Mouse (Mus musculus) liver, embryonic 13.5 days (tissue): ENCODE measurements around the gene Rcan1. TPM values are rescaled to one million over a fixed set of nuclear protein-coding genes. Genes with fewer than 3 reads are reported as not detected.
A peak's percentile ranks its signal among the peaks of the same experiment; 100 is the strongest.
"Not testable (repeated sequence)": the region's sequence is repeated elsewhere in the genome, so short reads cannot be mapped to it uniquely, and the experiment has no call there.

ENCODE experiments used
- ATAC-seq: fragments of 200-750 bp; cut with Nextera tagmentation; 2 replicates; pipeline ENCODE4 v1.8.0; 2017; ENCODE audit warnings: low read depth, mild to moderate bottlenecking, moderate number of reproducible peaks, moderate library complexity
- DNase-seq: peaks from one replicate; pipeline ENCODE4 v3.0.0; 2022
- H3K27ac ChIP-seq: fragments of 300-500 bp; sonication (generic); 2 replicates; pipeline ENCODE4 v1.5.1; 2015; ENCODE audit warnings: moderate library complexity, mild to moderate bottlenecking, inconsistent platforms
- H3K27me3 ChIP-seq: fragments of 300-500 bp; sonication (generic); 2 replicates; pipeline ENCODE4 v1.6.1; 2015; ENCODE audit warnings: mild to moderate bottlenecking, inconsistent platforms
- H3K36me3 ChIP-seq: fragments of 300-500 bp; sonication (generic); 2 replicates; pipeline ENCODE4 v1.6.1; 2015; ENCODE audit warnings: mild to moderate bottlenecking, inconsistent platforms
- H3K4me1 ChIP-seq: fragments of 300-500 bp; sonication (generic); replicated peaks from 2 replicates; pipeline ENCODE4 v1.6.1; 2015; ENCODE audit warnings: inconsistent platforms
- H3K4me2 ChIP-seq: fragments of 300-500 bp; sonication (generic); 2 replicates; pipeline ENCODE4 v1.6.1; 2015; ENCODE audit warnings: inconsistent platforms, mild to moderate bottlenecking, moderate library complexity
- H3K4me3 ChIP-seq: fragments of 300-500 bp; sonication (generic); replicated peaks from 2 replicates; pipeline ENCODE4 v1.5.1; 2015; ENCODE audit warnings: mild to moderate bottlenecking, inconsistent platforms
- H3K9ac ChIP-seq: fragments of 300-500 bp; sonication (generic); 2 replicates; pipeline ENCODE4 v1.6.1; 2015; ENCODE audit warnings: mild to moderate bottlenecking, inconsistent platforms
- H3K9me3 ChIP-seq: fragments of 300-500 bp; sonication (generic); replicated peaks from 2 replicates; pipeline ENCODE4 v1.6.1; 2016; ENCODE audit warnings: inconsistent platforms
- WGBS: fragments of 180-500 bp; shearing (Covaris S2); methylation state at CpG from one replicate; pipeline ENCODE4 v1.1.7; 2015; ENCODE audit not compliant: insufficient replicate concordance; 5-methylcytosine and 5-hydroxymethylcytosine counted together
- polyA plus RNA-seq: library from polyadenylated mRNA; unstranded; fragments of >200 nt; fragmentation: Nextera tagmentation; extraction: Ambion mirVana; gene quantifications from 2 replicates; pipeline ENCODE4 v1.2.1, GENCODE M21; 2015

Rcan1 gene
- 9.4 and 11.4 TPM in 2 replicates for polyA plus RNA-seq

DNA sequence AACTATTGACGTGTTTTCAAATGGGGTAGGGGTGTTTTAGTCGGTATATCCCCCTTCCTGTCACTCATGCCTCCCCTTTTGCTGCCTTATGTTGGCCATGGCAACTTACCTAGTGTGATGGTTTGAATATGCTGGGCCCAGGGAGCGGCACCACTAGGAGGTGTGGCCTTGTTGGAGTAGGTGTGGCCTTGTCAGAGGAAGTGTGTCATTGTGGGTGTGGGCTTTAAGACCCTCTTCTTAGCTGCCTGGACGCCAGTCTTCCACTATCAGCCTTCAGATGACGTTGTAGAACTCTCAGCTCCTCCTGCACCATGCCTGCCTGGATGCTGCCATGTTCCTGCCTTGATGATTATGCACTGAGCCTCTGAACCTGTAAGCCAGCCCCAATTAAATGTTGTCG is at the start of gene Rcan1:
TSS of gene Rcan1 (minus strand) at position 162 of the 400 bp plus-strand sequence.
- H3K27ac ChIP-seq: no peak within 1 kb of the TSS
- no peaks in the 10 kb centered on the region for H3K27me3 ChIP-seq
- H3K9ac ChIP-seq: no peak within 1 kb of the TSS
- H3K9me3 ChIP-seq: 0 out of 2 replicates have a peak, but pooled peaks cover 3% of the 10 kb centered on the region
- 52% methylated on average over 6 of the region's 6 CpGs for WGBS
- H3K36me3 ChIP-seq: no peaks in the 10 kb centered on the region
- H3K4me1 ChIP-seq: peaks cover 14% of the 10 kb centered on the region
- no peak within 1 kb of the TSS for H3K4me2 ChIP-seq
- ATAC-seq: no peak
- DNase-seq: no peak
- H3K4me3 ChIP-seq: no peak within 1 kb of the TSS

GRCm38 (mm10) chr16:92519820-92520492 is 49.3 kb upstream of the Rcan1 start:
- Histone ChIP-seq H3K4me2 (no peak overlapping the region), H3K9me3 (no peaks in the 10 kb centered on the region), H3K4me1 (no peaks in the 10 kb centered on the region; the same call in 1 of the 2 replicates), H3K4me3 (no peak overlapping the region), H3K27me3 (peaks cover 6% of the 10 kb centered on the region; the same call in 1 of the 2 replicates), H3K9ac (no peak overlapping the region), H3K27ac (no peak overlapping the region), H3K36me3 (no peaks in the 10 kb centered on the region)
- DNase-seq: no peak
- 29% methylated on average over 13 of the region's 13 CpGs for WGBS
- no peak for ATAC-seq

DNA sequence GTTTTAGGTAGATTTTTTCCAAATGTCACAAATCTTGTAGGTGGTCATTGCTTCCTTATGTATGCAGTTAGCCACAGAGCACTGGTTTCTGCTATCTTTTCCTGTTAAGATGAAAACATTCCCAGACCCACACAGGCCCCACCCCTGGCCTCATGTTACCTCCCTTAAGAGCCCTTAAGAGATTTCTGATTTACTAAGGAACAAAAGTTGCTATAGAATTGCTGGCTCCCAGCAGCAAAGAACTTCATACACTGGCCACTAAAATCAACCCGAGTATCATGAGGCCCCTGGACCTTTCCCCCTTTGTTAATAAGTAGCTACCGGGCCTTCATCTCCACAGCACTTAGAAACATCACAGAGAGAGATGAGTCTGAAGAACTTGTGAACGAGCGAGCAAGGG is 48.1 kb upstream of the Rcan1 start:
- Histone ChIP-seq H3K4me2 (no peak overlapping the region), H3K9ac (no peak overlapping the region)
- DNase-seq: no peak

GRCm38 (mm10) chr16:92516139-92516538 is 45.5 kb upstream of the Rcan1 start:
- ATAC-seq (no peak), DNase-seq (no peak)
- Histone ChIP-seq H3K9ac (no peak overlapping the region), H3K4me3 (no peak overlapping the region), H3K4me1 (no peaks in the 10 kb centered on the region; the same call in 1 of the 2 replicates), H3K27ac (no peak overlapping the region), H3K36me3 (no peaks in the 10 kb centered on the region), H3K27me3 (peaks cover 11% of the 10 kb centered on the region; the same call in 1 of the 2 replicates), H3K4me2 (no peak overlapping the region), H3K9me3 (no peaks in the 10 kb centered on the region)
- WGBS: 73% methylated on average over 9 of the region's 9 CpGs

More for the DNA sequence above, 48.1 kb upstream of the Rcan1 start:
- Histone ChIP-seq H3K27ac (no peak overlapping the region), H3K4me1 (no peaks in the 10 kb centered on the region; the same call in 1 of the 2 replicates), H3K9me3 (no peaks in the 10 kb centered on the region), H3K36me3 (no peaks in the 10 kb centered on the region), H3K4me3 (no peak overlapping the region), H3K27me3 (peaks cover 5% of the 10 kb centered on the region; the same call in 1 of the 2 replicates)
- WGBS: 60% methylated on average over 4 of the region's 4 CpGs
- no peak for ATAC-seq

DNA sequence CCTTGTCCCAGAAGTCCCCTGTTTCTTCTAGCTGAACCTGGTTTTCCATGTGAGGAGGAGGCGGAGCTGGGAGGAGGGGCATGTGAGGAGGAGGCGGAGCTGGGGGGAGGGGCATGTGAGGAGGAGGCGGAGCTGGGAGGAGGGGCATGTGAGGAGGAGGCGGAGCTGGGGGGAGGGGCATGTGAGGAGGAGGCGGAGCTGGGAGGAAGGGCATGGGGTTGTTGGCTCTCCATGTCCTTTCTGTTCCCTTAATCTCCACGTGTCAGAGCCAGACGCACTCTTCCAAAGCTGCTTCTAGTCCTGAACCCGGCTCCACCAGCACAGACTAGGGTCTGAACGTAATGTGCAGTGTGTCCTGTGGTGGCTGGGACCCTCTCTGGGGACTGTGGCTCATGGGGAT is 44.2 kb upstream of the Rcan1 start:
- not testable (repeated sequence) for H3K36me3 ChIP-seq, DNase-seq, H3K9ac ChIP-seq, H3K4me1 ChIP-seq, H3K4me2 ChIP-seq, ATAC-seq, H3K27ac ChIP-seq, H3K9me3 ChIP-seq, H3K4me3 ChIP-seq
- peaks cover 11% of the 10 kb centered on the region; the same call in 1 of the 2 replicates for H3K27me3 ChIP-seq
- WGBS: 55% methylated on average over 7 of the region's 9 CpGs

DNA sequence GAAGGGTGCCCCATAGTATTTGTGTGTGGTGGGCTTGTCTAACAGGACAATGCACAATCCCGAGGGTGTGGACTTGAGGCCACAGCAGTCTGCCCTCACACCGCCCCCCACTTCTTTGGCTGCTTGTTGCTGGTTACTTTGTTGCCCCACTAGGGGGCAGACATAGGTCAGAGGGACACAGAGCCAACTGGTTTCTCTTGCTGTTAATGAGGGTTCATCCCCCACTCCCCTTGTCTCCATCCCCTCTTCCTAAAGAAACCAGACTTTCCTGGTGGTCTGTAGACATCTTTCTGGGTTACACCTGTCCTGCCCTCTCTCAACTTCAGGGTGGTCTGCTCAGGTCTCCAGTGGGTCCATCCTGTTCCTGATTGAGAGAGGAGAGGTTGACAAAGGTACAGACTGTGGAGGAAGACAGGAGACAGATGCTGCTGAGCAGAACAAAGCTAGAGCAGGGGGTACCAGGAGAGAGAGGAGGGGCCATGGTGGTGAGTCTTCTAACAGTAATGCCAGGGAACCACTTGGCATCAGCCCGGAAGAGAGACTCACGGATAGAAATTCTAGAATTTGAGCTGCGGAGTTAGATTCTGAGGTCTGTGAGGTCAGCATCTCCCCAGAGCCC is 41.2 kb upstream of the Rcan1 start:
- Histone ChIP-seq H3K4me1 (no peaks in the 10 kb centered on the region), H3K4me3 (no peak overlapping the region), H3K27me3 (peaks cover 21% of the 10 kb centered on the region), H3K27ac (no peak overlapping the region), H3K9ac (no peak overlapping the region), H3K9me3 (no peaks in the 10 kb centered on the region), H3K4me2 (no peak overlapping the region), H3K36me3 (no peaks in the 10 kb centered on the region)
- 47% methylated on average over 5 of the region's 5 CpGs for whole genome bisulfite sequencing
- no peak for ATAC-seq
- no peak for DNase-seq

GRCm38 (mm10) chr16:92510835-92511772 is 40.4 kb upstream of the Rcan1 start:
- Histone ChIP-seq H3K9me3 (no peaks in the 10 kb centered on the region), H3K27me3 (peaks cover 24% of the 10 kb centered on the region), H3K9ac (no peak overlapping the region), H3K4me3 (no peak overlapping the region), H3K4me1 (no peaks in the 10 kb centered on the region), H3K36me3 (no peaks in the 10 kb centered on the region), H3K27ac (no peak overlapping the region), H3K4me2 (no peak overlapping the region)
- no peak for ATAC-seq
- no peak for DNase-seq
- 61% methylated on average over 13 of the region's 13 CpGs for WGBS

GRCm38 (mm10) chr16:92507573-92507972 is 36.9 kb upstream of the Rcan1 start:
- ATAC-seq (no peak), DNase-seq (no peak)
- Histone ChIP-seq H3K36me3 (no peaks in the 10 kb centered on the region), H3K4me2 (no peak overlapping the region), H3K27me3 (peaks cover 37% of the 10 kb centered on the region), H3K4me1 (no peaks in the 10 kb centered on the region), H3K4me3 (no peak overlapping the region), H3K9ac (no peak overlapping the region), H3K9me3 (no peaks in the 10 kb centered on the region), H3K27ac (no peak overlapping the region)
- WGBS: 57% methylated on average over 4 of the region's 4 CpGs

DNA sequence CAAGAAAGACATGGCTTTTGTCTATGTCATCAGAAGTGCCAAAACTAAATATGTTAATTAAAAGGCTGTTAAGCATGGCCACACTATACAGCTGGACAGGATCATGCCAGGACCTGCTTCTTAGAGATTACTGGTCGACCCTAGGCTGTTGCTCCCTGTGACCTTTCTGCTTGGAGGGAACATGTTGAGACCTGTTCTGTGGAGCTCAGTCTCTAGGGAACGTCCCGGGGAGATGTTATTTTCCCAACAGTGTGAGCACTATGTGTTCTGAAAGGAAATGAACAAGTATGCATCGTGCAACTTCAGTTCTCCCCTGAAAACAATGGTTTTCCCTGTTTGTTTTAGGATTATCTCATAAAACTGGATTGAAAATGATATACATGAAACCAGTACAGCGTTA is 32.4 kb upstream of the Rcan1 start:
- H3K4me1 ChIP-seq: peaks cover 11% of the 10 kb centered on the region
- H3K36me3 ChIP-seq: no peaks in the 10 kb centered on the region
- 55% methylated on average over 5 of the region's 5 CpGs for WGBS
- H3K27ac ChIP-seq: no peak overlapping the region
- H3K4me3 ChIP-seq: no peak overlapping the region
- DNase-seq: no peak
- 0 out of 2 replicates have a peak, but pooled peaks cover under 1% of the 10 kb centered on the region for H3K9me3 ChIP-seq
- peaks cover 65% of the 10 kb centered on the region for H3K27me3 ChIP-seq
- no peak for ATAC-seq
- H3K9ac ChIP-seq: no peak overlapping the region
- no peak overlapping the region for H3K4me2 ChIP-seq

- Histone ChIP-seq H3K4me1 (peaks cover 12% of the 10 kb centered on the region), H3K9me3 (0 out of 2 replicates have a peak, but pooled peaks cover 2% of the 10 kb centered on the region), H3K27ac (no peak overlapping the region), H3K36me3 (no peaks in the 10 kb centered on the region), H3K4me2 (no peak overlapping the region), H3K4me3 (no peak overlapping the region), H3K27me3 (peaks cover 76% of the 10 kb centered on the region), H3K9ac (no peak overlapping the region)
- WGBS: 70% methylated on average over 8 of the region's 8 CpGs
- DNase-seq: no peak
- ATAC-seq: no peak
Observed at GRCm38 (mm10) chr16:92500534-92500933, 29.9 kb upstream of the Rcan1 start.

GRCm38 (mm10) chr16:92499324-92499723 is 28.7 kb upstream of the Rcan1 start:
- peaks cover 23% of the 10 kb centered on the region for H3K4me1 ChIP-seq
- no peak overlapping the region for H3K27ac ChIP-seq
- 18% methylated on average over 15 of the region's 15 CpGs for WGBS
- H3K36me3 ChIP-seq: no peaks in the 10 kb centered on the region
- H3K9me3 ChIP-seq: 0 out of 2 replicates have a peak, but pooled peaks cover 2% of the 10 kb centered on the region
- no peak overlapping the region for H3K9ac ChIP-seq
- peak overlapping the region; percentile 65 for H3K4me2 ChIP-seq
- H3K4me3 ChIP-seq: peak overlapping the region; percentile 49
- peaks cover 71% of the 10 kb centered on the region for H3K27me3 ChIP-seq
- DNase-seq (no peak), ATAC-seq (no peak)
